Mouse (Mus musculus): ENCODE measurements around the gene Gm20906.
"Not testable (repeated sequence)": the region's sequence is repeated elsewhere in the genome, so short reads cannot be mapped to it uniquely, and the experiment has no call there.

Gene Gm20906

GRCm38 (mm10) chrY:87550666-87551065 lies at the start of gene Gm20906:
TSS of gene Gm20906 (plus strand) at chrY:87550966.
- not testable (repeated sequence) for DNase-seq
